Mouse (Mus musculus) right cerebral cortex, postnatal 10 days (tissue): ENCODE results near the gene Spocd1.

Experiments used
- DNase-seq, 2 experiments: peaks; one replicate each; pipeline ENCODE4 v3.0.0; 2021; ENCODE audit warnings: low spot score in 2 of 2

The Spocd1 gene

GRCm38 (mm10) chr4:130005593-130005992 lies 76.5 kb downstream of the Spocd1 start:
- DNase-seq: no peak

GRCm38 (mm10) chr4:130006533-130006932 lies 77.5 kb downstream of the Spocd1 start:
- DNase-seq: no peak
